Mouse (Mus musculus): ENCODE measurements at regions not wholly inside any gene's neighbourhood (a gene's known extent, or its start where the extent isn't known, plus 50 kb on each side); places are given as distances from the start of the nearest gene placed in this dataset.

DNA sequence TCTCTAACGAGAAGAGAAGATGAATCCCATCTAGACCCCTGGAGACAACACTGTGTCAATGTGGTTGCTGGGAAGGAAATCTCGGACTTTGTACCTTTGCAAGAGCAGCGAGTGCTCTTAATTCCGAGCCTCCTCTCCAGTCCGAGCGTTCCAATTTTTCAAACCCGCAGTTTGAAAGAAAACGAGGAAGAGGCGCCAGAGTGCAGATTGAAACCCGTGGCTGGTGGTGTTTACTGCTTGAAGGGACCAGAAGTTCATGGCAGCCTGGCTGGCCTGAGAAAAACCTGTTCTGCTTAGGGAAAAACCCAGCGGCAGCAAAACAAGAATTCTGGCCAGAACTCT lies 83.7 kb upstream of the Zfp648 start:
- H3K27ac ChIP-seq (ENCODE audit: low read depth, low read length): 0 out of 2 replicates have a peak overlapping the region, but pooled peaks have one; percentile 46
- H3K4me3 ChIP-seq (ENCODE audit: low read depth, low read length): peak overlapping the region; percentile 4; the same call in 1 of the 2 replicates
- H3K9ac ChIP-seq (ENCODE audit: low read depth, low read length): no peak overlapping the region
- WGBS: 14% methylated on average over 11 of the region's 11 CpGs
- H3K4me2 ChIP-seq (replicated peaks; ENCODE audit: low read depth): peak overlapping the region; percentile 63
- peak; percentile 23; the same call in 1 of the 2 replicates for ATAC-seq
- H3K27me3 ChIP-seq (replicated peaks; ENCODE audit: control insufficient read depth, insufficient read depth, low read length): no peaks in the 10 kb centered on the region
- H3K4me1 ChIP-seq (replicated peaks; ENCODE audit: control insufficient read depth, insufficient read depth, low read length): 0 out of 2 replicates have a peak, but pooled peaks cover 4% of the 10 kb centered on the region
- no peaks in the 10 kb centered on the region for H3K9me3 ChIP-seq (ENCODE audit: control insufficient read depth)
- H3K36me3 ChIP-seq (ENCODE audit: control insufficient read depth, insufficient read depth): no peaks in the 10 kb centered on the region
- no peak for TF ChIP-seq CTCF (IDR thresholded peaks at IDR 0.05; ENCODE audit: low read depth)

DNA sequence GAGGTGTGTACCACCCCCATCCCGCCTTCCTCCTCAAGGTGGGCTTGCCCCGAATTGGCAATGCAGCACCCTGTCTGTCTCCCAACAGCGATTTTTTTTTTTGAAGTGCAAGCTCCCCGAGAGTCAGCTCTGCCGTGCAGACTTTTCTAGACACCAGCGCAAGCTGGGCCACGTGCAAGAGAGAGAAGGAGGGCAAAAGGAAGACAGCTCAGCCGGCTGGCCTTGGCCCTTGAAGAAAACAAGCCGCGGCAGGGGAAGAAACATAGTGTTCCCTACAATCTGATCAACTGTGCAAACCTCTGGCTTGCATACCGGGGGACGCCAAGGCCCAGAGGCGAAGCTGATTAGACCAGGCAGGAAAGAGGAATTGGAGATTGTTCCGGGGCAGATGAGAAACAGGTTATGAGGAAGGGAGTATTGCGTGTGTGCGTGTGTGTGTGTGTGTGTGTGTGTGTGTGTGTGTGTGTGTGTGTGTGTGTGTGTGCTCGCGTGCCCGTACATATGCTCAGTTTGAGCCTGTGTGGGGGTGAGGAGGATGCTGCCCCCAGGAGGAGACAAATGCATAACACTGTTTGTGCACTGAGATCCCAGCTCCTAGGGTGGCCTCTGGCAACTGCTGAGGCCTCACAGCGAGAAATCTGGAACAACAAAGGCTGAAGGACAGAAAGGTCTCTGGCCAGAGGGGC lies 83.2 kb upstream of the Zfp648 start:
- Histone ChIP-seq H3K27ac (ENCODE audit: low read depth, low read length) (0 out of 2 replicates have a peak overlapping the region, but pooled peaks have one; percentile 46), H3K4me3 (ENCODE audit: low read depth, low read length) (peak overlapping the region; percentile 4; the same call in 1 of the 2 replicates), H3K9ac (ENCODE audit: low read depth, low read length) (no peak overlapping the region), H3K27me3 (replicated peaks; ENCODE audit: control insufficient read depth, insufficient read depth, low read length) (no peaks in the 10 kb centered on the region), H3K36me3 (ENCODE audit: control insufficient read depth, insufficient read depth) (no peaks in the 10 kb centered on the region), H3K4me1 (replicated peaks; ENCODE audit: control insufficient read depth, insufficient read depth, low read length) (0 out of 2 replicates have a peak, but pooled peaks cover 4% of the 10 kb centered on the region), H3K9me3 (ENCODE audit: control insufficient read depth) (no peaks in the 10 kb centered on the region), H3K4me2 (replicated peaks; ENCODE audit: low read depth) (peak overlapping the region; percentile 63)
- 12% methylated on average over 20 of the region's 20 CpGs for WGBS
- peak; percentile 71 for TF ChIP-seq CTCF (IDR thresholded peaks at IDR 0.05; ENCODE audit: low read depth)
- peak; percentile 84 for ATAC-seq

DNA sequence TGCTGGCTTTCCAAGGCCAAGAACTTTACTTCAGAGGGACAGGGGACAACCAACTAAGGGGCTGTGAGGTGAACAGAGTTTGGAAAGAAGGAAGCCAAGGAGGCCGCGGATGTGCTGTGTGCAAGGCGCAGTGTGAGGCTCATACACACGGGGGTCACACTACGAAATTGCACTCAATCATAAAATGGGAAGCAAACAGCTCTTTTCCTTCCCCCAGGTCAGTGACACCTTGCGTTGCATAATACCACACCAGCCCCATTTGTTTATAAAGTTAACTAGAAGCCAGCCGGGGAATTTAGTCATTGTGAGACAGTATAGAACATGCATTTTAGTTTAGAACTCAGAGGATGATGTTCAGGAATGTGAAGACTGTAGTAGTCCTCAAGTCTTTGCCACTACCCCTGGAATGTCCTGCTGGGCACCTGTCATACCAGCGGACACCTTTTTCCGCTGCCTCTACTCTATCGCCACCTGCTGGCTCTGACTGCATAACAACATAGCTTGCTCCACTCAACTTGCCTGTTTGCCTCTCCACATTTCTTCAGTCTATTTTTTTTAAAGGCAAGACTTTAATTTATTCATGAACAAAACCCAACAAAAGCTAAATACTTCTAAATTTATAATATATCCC lies 82.5 kb upstream of the Zfp648 start:
- Histone ChIP-seq H3K9me3 (ENCODE audit: control insufficient read depth) (no peaks in the 10 kb centered on the region), H3K36me3 (ENCODE audit: control insufficient read depth, insufficient read depth) (no peaks in the 10 kb centered on the region), H3K4me3 (ENCODE audit: low read depth, low read length) (0 out of 2 replicates have a peak overlapping the region, but pooled peaks have one; percentile 4), H3K9ac (ENCODE audit: low read depth, low read length) (no peak overlapping the region), H3K27me3 (replicated peaks; ENCODE audit: control insufficient read depth, insufficient read depth, low read length) (no peaks in the 10 kb centered on the region), H3K4me2 (replicated peaks; ENCODE audit: low read depth) (peak overlapping the region; percentile 63), H3K4me1 (replicated peaks; ENCODE audit: control insufficient read depth, insufficient read depth, low read length) (0 out of 2 replicates have a peak, but pooled peaks cover 4% of the 10 kb centered on the region), H3K27ac (ENCODE audit: low read depth, low read length) (no peak overlapping the region)
- 40% methylated on average over 10 of the region's 10 CpGs for WGBS
- peak; percentile 59 for ATAC-seq
- TF ChIP-seq CTCF (IDR thresholded peaks at IDR 0.05; ENCODE audit: low read depth): peak; percentile 95

DNA sequence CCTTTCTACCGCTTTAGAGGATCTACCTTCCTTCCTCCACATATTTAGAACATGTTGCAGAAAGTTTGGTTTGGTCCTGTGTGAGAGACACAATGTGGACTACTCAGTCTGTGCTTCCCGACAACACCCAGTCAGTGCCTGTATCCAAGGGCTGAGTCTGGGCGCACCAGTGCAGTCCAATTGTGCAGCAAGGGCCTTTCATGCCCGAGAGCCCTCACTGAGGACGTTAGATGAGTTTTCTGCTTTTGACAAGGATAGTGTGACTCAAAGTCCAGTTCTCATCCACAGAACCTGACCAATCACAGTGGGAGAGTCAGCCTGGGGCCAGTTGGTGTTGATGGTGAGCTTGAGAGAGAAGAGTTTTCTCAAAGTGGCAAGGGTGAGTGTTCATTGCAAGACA lies 81.4 kb upstream of the Zfp648 start:
- H3K4me3 ChIP-seq (ENCODE audit: low read depth, low read length): no peak overlapping the region
- no peak overlapping the region for H3K9ac ChIP-seq (ENCODE audit: low read depth, low read length)
- H3K27ac ChIP-seq (ENCODE audit: low read depth, low read length): no peak overlapping the region
- no peak overlapping the region for H3K4me2 ChIP-seq (replicated peaks; ENCODE audit: low read depth)
- TF ChIP-seq CTCF (IDR thresholded peaks at IDR 0.05; ENCODE audit: low read depth): no peak
- H3K36me3 ChIP-seq (ENCODE audit: control insufficient read depth, insufficient read depth): no peaks in the 10 kb centered on the region
- no peaks in the 10 kb centered on the region for H3K27me3 ChIP-seq (replicated peaks; ENCODE audit: control insufficient read depth, insufficient read depth, low read length)
- ATAC-seq: no peak
- H3K4me1 ChIP-seq (replicated peaks; ENCODE audit: control insufficient read depth, insufficient read depth, low read length): 0 out of 2 replicates have a peak, but pooled peaks cover 4% of the 10 kb centered on the region
- H3K9me3 ChIP-seq (ENCODE audit: control insufficient read depth): no peaks in the 10 kb centered on the region
- 81% methylated on average over 5 of the region's 5 CpGs for WGBS

DNA sequence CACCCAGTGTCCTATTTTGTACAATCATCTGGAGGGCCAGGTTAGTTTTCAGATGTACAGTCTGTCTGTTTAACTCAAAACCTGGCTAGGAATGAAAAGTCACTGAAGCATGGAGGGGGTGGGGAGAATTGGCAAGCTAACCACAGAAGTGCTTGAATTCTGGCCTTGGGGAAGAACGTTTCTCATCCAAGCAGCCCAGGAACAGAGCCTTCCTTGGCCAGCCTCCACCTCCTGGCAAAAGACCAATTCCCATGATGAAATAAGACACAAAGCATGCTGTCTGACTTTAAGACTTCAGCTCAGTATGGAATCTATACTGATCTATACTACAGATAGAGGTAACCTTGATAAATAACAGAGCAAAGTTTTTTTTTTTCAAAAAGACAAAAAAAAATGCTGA lies 80.3 kb upstream of the Zfp648 start:
- no peaks in the 10 kb centered on the region for H3K9me3 ChIP-seq (ENCODE audit: control insufficient read depth)
- 0 out of 2 replicates have a peak, but pooled peaks cover 4% of the 10 kb centered on the region for H3K4me1 ChIP-seq (replicated peaks; ENCODE audit: control insufficient read depth, insufficient read depth, low read length)
- no peak overlapping the region for H3K4me3 ChIP-seq (ENCODE audit: low read depth, low read length)
- H3K27me3 ChIP-seq (replicated peaks; ENCODE audit: control insufficient read depth, insufficient read depth, low read length): no peaks in the 10 kb centered on the region
- ATAC-seq: no peak
- WGBS: 36% methylated on average over 1 of the region's 1 CpGs
- H3K36me3 ChIP-seq (ENCODE audit: control insufficient read depth, insufficient read depth): no peaks in the 10 kb centered on the region
- H3K9ac ChIP-seq (ENCODE audit: low read depth, low read length): no peak overlapping the region
- no peak overlapping the region for H3K4me2 ChIP-seq (replicated peaks; ENCODE audit: low read depth)
- no peak for TF ChIP-seq CTCF (IDR thresholded peaks at IDR 0.05; ENCODE audit: low read depth)
- H3K27ac ChIP-seq (ENCODE audit: low read depth, low read length): no peak overlapping the region

DNA sequence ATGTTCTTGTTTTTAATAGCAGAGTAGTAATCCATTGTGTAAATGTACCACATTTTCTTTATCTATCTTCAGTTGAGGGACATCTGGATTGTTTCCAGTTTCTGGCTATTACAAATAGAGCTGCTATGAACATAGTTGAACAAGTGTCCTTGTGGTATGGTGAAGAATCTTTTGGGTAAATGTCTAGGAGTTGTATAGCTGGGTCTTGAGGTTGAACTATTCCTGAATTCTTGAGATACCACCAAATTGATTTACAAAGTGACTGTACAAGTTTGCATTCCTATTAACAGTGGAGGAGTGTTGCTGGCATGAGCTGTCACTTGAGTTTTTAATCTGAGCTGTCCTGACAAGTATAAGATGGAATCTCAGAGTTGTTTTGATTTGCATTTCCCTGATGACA lies 76.0 kb upstream of the Zfp648 start:
- Histone ChIP-seq H3K27me3 (replicated peaks; ENCODE audit: control insufficient read depth, insufficient read depth, low read length) (no peaks in the 10 kb centered on the region), H3K4me3 (ENCODE audit: low read depth, low read length) (no peak overlapping the region), H3K36me3 (ENCODE audit: control insufficient read depth, insufficient read depth) (no peaks in the 10 kb centered on the region), H3K4me1 (replicated peaks; ENCODE audit: control insufficient read depth, insufficient read depth, low read length) (no peaks in the 10 kb centered on the region), H3K4me2 (replicated peaks; ENCODE audit: low read depth) (no peak overlapping the region), H3K9ac (ENCODE audit: low read depth, low read length) (no peak overlapping the region), H3K27ac (ENCODE audit: low read depth, low read length) (no peak overlapping the region), H3K9me3 (ENCODE audit: control insufficient read depth) (no peaks in the 10 kb centered on the region)
- ATAC-seq: no peak
- no peak for TF ChIP-seq CTCF (IDR thresholded peaks at IDR 0.05; ENCODE audit: low read depth)

Data from intestine, postnatal 0 days (tissue).